Mouse (Mus musculus) testis, adult 2 months (tissue): ENCODE measurements at regions not wholly inside any gene's neighbourhood (a gene's known extent, or its start where the extent isn't known, plus 50 kb on each side); places are given as distances from the start of the nearest gene placed in this dataset.

Experiments
- H3K27ac ChIP-seq: fragments of 200-500 bp; 2 replicates; pipeline ENCODE4 v1.5.1; 2012; ENCODE audit warnings: low read depth, low read length; ENCODE audit not compliant: control insufficient read depth, insufficient read depth
- H3K27me3 ChIP-seq: fragments of 200-500 bp; 2 replicates; pipeline ENCODE4 v1.6.1; 2012; ENCODE audit warnings: mild to moderate bottlenecking, low read length, moderate library complexity; ENCODE audit not compliant: control insufficient read depth, insufficient read depth
- H3K36me3 ChIP-seq: fragments of 200-500 bp; 2 replicates; pipeline ENCODE4 v1.6.1; 2012; ENCODE audit warnings: mild to moderate bottlenecking, low read length; ENCODE audit not compliant: control insufficient read depth, insufficient read depth
- H3K4me1 ChIP-seq: fragments of 200-500 bp; 2 replicates; pipeline ENCODE4 v1.6.1; 2012; ENCODE audit warnings: low read length; ENCODE audit not compliant: control insufficient read depth, insufficient read depth
- H3K4me3 ChIP-seq: fragments of 200-500 bp; 2 replicates; pipeline ENCODE4 v1.5.1; 2012; ENCODE audit warnings: low read depth, mild to moderate bottlenecking, low read length, moderate library complexity, mixed read lengths; ENCODE audit not compliant: control insufficient read depth
- CTCF ChIP-seq: fragments of 200-500 bp; IDR thresholded peaks from 2 replicates; pipeline ENCODE4 v1.5.1; 2012; ENCODE audit warnings: low read depth, mild to moderate bottlenecking, inconsistent platforms, low read length, moderate library complexity; ENCODE audit not compliant: control insufficient read depth, insufficient read depth, insufficient replicate concordance
- POLR2A ChIP-seq: fragments of 200-500 bp; IDR thresholded peaks from 2 replicates; pipeline ENCODE4 v1.6.1; 2012; ENCODE audit warnings: low read depth, mild to moderate bottlenecking, inconsistent platforms, low read length, moderate library complexity; ENCODE audit not compliant: control insufficient read depth

DNA sequence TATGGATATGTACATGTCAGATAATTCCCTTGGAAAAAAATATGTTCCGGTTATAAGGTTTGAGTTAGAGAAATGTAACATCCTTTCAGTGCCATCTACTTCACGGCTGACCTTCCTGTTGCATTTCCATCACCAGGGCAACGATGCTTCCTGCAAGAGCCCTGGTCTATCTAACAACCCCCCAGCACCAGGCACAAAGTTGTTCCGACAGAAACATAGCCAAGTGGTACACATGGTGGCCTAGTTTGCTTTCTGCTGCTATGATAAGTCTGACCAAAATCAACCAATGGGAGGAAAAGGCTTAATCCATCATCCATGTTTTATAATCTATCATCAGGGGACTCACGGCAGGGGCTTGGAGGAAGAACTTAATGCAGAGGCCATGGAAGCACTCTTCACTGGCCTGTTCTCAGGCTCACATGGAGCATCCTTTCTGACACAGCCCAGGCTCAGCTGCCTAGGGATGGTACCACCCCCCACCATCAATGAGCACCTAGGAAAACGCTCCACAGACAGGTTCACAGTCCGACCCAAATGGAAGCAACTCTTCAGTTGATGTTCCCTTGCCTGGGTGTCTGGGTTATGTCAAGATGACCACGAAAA, 372.2 kb downstream of the Cbln4 start:
- TF ChIP-seq POLR2A (no peak), CTCF (no peak)
- Histone ChIP-seq H3K27ac (no peak overlapping the region), H3K4me3 (no peak overlapping the region), H3K36me3 (no peaks in the 10 kb centered on the region), H3K4me1 (no peaks in the 10 kb centered on the region; the same call in 1 of the 2 replicates), H3K27me3 (no peaks in the 10 kb centered on the region)

DNA sequence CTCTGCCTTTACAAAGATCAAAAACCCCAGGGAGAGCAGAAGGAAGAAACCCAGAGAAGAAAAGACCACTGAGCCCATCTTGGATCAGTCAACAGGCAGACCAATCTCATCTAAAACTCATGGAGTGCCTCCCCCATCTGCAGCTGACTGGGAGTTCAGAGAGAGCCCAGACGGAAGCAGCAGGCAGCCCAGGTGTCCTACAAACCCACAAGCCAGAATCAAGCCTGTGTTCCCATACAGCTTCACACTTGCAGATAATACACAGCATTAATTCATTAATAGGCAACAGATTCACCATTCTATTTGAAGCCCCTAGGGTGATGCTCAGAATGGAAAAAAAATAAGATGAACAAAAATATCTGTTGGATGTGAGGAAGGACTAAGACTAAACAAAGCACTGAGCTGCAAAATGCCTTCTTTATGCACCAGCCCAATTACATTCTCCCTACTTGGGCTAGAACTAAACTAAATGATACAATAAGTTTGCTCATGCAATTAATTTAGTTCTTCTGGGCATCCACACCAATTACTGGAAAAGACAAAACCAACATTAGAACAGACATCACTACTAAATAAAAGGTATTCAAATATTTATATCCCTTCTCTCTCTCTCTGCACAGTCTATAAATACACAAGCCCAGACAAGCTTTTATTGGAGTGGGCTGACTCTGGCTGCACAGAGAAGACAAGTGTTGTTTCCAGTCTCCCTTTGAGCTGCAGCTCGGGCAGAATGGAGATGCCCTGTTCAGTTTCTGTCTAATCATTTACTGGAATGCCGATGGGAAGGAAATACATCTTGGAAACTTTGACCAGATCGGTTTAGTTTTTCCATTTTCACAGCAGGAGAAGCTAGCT, 374.2 kb downstream of the Cbln4 start:
- no peaks in the 10 kb centered on the region; the same call in 1 of the 2 replicates for H3K4me1 ChIP-seq
- TF ChIP-seq POLR2A: no peak
- no peak for TF ChIP-seq CTCF
- no peaks in the 10 kb centered on the region for H3K36me3 ChIP-seq
- H3K27ac ChIP-seq: no peak overlapping the region
- H3K27me3 ChIP-seq: no peaks in the 10 kb centered on the region
- no peak overlapping the region for H3K4me3 ChIP-seq

DNA sequence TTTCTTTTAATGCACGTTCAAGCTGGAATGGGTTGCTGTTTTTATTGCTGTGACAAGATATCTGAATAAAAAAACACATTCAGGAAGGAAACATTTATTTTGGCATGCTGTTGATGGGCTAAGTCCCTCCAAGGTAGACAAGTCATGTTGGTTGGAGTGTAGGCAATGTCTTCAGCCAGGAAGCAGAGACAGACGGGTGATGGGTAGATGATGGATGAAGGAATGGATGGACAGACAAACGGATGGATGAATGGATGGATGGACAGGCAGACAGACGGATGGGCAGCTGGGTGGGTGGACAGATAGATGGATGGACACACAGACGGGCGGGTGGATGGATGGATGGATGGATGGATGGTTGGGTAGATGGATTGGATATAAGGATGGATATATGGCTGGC, 380.7 kb downstream of the Cbln4 start:
- Histone ChIP-seq H3K4me3 (no peak overlapping the region), H3K36me3 (no peaks in the 10 kb centered on the region), H3K27me3 (no peaks in the 10 kb centered on the region), H3K4me1 (no peaks in the 10 kb centered on the region; the same call in 1 of the 2 replicates), H3K27ac (no peak overlapping the region)
- TF ChIP-seq POLR2A (no peak), CTCF (no peak)

DNA sequence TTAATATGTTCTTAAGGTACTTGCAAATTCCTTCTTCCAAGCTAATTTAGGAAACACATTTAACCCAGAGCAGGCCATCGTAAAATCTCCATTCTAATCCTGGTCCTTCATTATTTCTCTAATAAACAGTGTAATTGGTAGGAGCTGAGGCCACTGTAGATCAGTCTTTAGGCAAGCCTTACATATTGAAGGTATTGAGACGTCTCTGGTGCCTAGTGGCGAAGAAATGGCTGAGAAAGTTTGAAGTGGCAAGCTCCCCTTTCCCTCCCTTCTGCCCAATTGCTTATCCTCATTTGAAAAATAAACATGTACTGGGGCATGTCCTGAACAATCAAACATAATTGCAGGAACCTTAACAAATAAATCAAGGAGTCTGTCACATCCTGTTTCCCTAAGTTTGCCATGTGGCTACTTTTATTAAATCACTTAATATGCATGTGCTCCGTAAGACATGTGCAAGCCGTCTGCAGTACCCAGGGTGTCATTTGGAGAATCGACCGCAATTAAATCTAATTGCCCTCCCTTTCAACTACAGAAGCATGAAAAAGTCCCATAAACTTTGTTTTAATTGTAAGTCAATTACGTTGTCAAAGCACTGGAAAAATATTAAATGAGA, 381.3 kb downstream of the Cbln4 start:
- no peaks in the 10 kb centered on the region for H3K36me3 ChIP-seq
- H3K27ac ChIP-seq: no peak overlapping the region
- no peaks in the 10 kb centered on the region; the same call in 1 of the 2 replicates for H3K4me1 ChIP-seq
- TF ChIP-seq POLR2A (no peak), CTCF (no peak)
- H3K4me3 ChIP-seq: no peak overlapping the region
- no peaks in the 10 kb centered on the region for H3K27me3 ChIP-seq

DNA sequence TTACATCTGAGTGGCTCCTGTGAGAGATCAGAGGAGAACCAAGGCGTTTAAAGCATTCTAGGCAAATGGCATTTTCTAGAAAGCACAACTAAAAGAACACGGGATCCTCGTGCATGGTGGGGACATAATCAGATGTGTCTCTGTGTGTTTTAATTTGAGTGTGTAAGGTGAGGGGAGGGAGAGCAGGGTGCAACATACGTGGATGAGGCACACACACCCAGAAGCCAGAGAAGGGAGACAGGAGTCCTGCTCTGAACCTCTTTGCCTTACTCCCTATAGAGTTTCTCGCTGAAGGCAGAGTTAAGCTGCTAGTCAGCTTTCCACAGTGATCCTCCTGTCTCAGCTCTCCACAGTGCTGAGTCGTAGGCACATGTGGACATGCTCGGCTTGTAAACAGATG, 386.1 kb downstream of the Cbln4 start:
- H3K27ac ChIP-seq: no peak overlapping the region
- H3K36me3 ChIP-seq: no peaks in the 10 kb centered on the region
- no peak for TF ChIP-seq CTCF
- no peak for TF ChIP-seq POLR2A
- H3K4me1 ChIP-seq: no peaks in the 10 kb centered on the region
- H3K27me3 ChIP-seq: no peaks in the 10 kb centered on the region
- H3K4me3 ChIP-seq: no peak overlapping the region

DNA sequence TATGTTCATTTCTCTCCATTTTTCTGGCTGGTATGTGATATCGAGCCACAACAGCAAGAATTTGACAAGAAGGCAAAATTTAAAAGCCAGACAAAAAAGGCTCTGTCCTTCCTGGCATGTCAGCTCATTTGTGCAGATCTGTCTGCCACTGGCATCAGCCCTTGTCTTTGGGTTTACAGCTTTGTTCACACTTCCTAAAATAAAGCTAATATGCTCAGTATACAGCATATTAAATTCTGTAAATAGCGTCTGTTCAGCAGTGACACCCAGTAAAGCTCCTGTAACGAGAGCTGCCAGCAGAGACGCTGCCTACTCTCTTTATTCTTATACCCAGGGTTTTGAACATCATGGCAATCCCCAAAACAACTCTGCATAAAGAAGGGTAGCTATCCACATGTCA, 401.5 kb downstream of the Cbln4 start:
- Histone ChIP-seq H3K27me3 (no peaks in the 10 kb centered on the region), H3K4me1 (peaks cover 2% of the 10 kb centered on the region; the same call in 1 of the 2 replicates), H3K27ac (no peak overlapping the region), H3K36me3 (no peaks in the 10 kb centered on the region), H3K4me3 (no peak overlapping the region)
- TF ChIP-seq CTCF: no peak
- TF ChIP-seq POLR2A: no peak

DNA sequence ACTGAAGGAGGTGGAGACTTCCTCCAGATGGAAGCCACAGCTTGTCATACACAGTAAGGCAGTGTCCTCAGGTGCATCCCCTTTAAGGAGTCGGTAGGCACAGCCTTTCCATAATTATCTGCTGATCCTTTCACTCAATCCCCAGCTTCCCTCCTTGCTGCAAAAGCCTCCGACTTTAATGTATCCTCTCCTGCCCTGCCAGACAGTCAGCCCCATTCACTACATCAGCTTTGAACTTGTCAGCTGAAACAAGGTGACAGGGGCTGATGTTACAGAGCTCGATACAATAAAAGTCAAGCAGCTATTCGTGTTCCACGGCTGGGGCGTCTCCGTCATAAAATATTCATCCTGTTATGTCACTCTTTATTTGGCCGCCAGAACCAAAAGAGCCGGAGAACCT, 402.8 kb downstream of the Cbln4 start:
- TF ChIP-seq POLR2A (no peak), CTCF (no peak)
- H3K27me3 ChIP-seq: no peaks in the 10 kb centered on the region
- peak overlapping the region; percentile 75 for H3K4me3 ChIP-seq
- no peaks in the 10 kb centered on the region for H3K36me3 ChIP-seq
- no peak overlapping the region for H3K27ac ChIP-seq
- H3K4me1 ChIP-seq: peaks cover 2% of the 10 kb centered on the region; the same call in 1 of the 2 replicates
